Mouse (Mus musculus): ENCODE data around the gene Ggps1.

The Ggps1 gene

DNA sequence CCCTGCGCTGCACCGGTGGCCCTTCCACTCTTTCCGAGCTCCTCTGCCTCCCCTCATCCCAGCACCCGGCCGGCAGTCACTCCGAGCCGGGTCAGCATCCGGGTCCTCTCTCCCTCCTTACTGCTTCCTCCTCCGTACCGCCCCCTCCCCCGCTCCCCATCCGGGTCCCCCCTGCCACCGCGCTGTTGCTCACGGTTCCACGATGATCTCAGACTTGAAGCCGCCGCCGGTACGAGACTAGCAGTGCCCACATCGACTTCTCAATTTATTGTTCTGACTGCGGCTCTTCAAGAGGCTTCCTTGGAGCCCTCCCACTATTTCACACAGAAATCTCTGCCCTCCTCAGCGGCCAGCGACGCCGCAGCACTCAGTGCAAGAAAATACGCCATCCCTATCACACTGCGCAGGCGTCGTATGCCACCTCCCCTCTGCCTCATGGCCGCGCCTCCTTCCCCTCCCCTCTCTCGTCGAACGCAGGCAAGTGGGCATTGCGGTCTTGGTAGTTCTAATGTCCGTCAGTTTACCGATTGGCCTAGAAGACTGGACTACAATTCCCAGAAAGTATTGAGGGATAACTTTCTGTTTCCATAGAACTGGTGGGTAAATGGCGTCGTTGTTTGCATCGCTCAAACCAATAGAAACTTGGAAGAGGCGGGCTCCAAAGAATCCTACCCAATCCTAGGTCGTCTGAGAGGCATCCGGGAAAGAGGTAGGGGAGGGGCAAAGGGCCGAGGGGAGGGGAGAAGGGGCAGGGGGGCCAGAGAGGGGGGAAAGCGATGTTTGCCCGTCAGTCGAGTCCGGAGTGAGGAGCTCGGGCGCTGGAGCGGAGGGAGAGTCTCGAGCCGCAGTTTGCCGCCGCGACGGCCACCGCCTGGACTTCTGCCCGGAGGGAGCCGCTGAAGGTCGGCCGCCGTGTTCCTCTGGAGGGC lies at the start of gene Ggps1, which contains the start of gene Arid4b:
Gene Ggps1 (minus strand): TSS at position 476 of the 929 bp plus-strand sequence.
Gene Arid4b (plus strand): TSS at position 220 of the 929 bp plus-strand sequence.
- DNase-seq = peak; percentile 98

DNA sequence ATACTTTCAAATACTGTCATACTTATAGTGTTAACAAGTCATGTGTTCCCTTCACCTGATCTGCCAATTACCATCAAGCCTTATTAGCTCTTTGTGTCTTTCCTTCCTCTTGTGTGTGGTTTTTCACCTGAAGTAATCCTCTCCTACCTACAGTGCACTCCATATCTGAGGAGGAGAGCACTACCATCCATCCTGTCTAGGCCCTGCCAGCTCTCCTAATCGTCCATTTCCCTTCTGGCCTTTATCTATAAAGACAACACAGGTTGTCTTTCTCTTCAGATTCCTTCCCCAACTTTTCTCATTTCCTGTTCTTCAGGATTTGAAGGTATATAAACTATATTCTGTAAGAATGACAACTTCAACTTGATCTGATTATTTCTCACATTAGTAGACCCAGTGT lies 47.9 kb upstream of the Ggps1 start:
- no peak for DNase-seq

DNA sequence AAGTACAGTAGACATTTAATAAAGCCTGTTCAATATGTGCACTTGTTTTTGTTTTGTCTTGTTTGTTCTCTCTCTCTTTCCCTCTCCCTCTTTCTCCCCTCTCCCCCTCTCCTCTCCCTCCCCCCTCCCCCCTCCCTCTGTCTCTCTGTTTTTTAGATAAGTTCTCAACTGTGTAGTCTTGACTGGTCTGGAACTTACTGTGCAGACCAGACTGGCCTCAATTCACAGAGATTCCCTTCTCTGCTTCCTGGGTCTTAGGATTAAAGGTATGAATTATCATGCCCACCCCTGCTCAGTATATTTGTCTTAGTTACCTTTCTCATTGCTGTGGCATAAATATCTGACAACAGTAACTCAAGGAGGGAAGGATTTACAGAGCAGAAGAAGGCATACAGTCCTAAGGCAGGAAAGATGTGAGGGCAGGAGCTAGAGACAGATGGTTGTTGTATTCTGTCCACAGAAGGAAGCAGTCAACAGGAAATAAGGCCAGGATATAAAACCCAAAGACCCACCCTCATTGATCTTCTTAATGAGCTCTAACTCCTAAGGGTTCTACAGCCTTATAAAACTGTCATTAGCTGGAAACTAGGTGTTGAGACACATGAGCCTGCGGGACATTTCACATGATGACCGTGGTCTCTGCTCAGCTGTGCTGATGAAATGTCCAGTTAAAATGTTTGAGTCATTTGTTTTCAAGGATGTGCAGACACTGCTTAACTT lies 47.0 kb upstream of the Ggps1 start:
- peak; percentile 33 for DNase-seq

DNA sequence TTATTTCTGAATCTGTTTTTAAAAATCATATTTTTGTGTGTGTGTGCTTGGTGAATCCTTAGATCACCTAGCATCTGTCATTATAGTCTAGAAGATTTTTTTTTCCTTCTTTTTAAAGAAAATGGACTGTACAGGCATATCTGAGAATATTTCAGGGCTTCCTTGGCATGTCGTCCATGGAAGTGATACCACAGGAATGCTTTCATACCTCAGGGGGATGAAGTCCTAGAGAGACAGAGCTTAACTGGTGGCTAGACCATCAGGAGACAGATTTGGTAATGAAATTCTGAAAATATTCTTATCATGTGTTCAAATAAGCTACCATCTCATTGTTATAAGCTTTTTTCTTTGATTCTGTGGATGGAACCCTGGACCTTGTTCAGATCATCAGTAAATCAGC lies 39.7 kb upstream of the Ggps1 start:
- DNase-seq = no peak

DNA sequence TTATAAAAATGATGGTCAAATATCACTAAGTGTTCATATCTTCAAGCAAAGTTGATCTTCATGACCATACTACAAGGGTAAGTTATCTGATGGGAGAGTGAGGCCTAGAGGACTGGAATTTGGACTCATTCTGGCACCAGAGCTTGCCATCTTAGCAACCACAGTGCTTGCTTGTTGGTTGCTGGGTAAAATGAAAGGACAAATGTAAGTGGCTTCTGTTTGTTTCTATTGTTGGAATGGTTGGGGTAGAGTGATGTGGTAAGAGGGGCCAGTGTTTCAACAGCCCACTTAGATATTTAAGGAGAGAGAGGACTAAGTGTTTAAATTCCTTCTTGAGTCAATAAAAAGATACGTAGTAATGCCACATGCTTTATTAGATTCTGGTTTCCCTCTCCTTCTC lies 25.4 kb upstream of the Ggps1 start:
- DNase-seq = no peak

DNA sequence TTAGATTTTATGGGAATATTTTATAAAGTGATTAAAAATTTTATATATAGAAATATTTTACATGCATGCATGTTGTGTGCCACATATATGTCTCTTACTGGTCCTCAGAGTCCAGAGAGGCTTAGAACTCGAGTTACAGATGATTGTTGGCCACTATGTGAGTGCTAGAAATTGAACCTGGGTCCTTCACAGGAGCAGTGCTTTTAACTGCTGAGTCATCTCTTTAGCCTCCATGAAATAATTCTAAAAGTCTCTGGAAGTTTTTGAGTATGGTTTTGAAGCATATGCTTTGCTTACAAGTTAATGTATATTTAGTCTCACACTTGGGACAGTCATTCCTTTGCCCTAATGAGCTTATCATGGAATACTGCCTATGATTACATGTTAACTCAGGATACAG lies 12.0 kb upstream of the Ggps1 start:
- DNase-seq = no peak

DNA sequence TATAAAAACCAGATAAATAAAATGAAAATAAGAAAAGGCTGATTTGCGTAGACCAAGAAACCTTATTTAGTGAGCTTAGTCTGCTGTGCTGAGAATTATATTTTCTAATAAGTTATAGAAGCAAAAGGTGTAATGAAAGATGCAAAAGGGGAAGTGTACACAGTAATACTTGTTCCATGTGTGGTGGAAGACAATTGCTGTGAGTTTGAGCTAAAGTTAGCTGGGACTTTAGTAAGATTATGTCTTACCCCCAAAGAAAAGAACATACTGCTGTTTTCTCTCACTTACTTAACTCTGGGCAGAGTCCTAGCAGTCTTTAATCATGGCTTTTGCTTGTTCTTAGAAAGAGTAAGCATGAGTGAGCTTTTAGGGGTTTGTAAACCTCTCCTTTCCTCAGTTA lies 11.1 kb upstream of the Ggps1 start:
- DNase-seq = no peak

DNA sequence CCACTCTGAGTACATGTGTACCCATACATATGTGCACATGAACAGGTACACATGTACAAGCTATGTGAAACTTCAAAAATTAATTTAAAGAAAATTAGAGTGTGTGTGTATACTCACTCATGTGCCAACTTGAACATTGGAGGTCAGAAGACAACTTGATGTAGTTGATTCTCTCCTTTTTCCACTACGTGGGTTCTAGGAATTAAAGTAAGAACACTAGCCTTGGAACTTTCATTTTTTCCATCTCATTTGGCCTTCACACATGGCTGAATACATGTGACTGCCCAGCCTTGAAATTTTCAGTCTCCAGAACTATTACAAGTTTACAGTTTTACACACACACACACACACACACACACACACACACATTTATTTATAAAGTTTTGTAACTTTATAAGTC lies 6.0 kb upstream of the Ggps1 start:
- DNase-seq = no peak

DNA sequence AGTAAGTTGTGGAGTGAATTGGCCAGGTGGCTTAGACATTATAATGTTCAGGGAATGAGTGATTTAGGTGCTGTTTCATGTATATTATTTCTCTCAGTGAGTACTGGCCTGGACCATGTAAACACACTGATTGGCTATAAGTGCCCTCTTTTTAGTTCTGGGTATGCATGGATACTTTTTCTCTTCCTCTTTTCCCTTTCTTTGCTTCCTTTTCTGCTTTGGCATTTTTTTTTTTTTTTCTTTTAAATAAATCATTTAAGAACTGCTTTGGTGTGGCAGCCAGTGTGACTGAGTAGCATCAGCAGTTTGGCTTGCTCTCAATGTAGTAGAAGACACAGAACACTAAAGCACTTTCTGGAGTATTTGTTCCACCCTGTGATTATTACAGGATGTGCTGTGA lies 4.7 kb upstream of the Ggps1 start:
- no peak for DNase-seq

DNA sequence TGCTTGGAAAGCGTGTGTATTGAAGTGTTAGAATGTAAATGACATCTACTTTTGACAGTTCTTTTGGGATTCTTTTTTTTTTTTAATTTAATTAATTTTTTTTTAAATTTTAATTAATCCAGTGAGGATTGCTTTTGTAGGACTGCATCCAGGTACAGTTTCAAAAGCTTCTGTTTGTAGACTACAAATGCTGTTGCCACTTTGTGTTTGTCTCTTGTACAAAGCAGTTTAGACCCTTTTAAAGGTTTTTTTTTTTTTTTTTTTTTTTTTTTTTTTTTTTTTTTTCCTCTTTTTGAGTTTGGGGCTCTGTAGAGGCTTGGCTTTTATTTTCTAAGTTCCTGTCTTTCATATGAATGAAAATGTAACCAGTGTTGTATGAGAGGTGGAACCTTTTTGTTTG lies 2.4 kb upstream of the Ggps1 start:
- DNase-seq = no peak

DNA sequence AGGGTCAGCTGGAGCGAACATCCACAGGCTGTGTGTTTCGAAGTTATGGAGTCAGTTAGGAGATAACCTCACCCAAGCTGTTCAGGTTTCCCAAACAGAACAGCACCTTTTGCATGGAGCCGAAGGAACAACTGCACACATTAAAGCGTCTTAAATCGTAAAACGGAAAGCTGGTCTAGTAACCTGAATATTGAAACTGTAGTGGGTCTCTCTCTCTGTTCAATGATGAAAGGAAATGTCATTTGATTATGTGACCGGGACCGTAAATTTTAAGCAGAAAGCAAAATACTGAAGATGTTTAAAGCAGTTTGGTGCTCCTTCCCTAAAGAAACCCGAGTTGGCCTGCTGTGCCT lies 1.7 kb upstream of the Ggps1 start:
- no peak for DNase-seq

DNA sequence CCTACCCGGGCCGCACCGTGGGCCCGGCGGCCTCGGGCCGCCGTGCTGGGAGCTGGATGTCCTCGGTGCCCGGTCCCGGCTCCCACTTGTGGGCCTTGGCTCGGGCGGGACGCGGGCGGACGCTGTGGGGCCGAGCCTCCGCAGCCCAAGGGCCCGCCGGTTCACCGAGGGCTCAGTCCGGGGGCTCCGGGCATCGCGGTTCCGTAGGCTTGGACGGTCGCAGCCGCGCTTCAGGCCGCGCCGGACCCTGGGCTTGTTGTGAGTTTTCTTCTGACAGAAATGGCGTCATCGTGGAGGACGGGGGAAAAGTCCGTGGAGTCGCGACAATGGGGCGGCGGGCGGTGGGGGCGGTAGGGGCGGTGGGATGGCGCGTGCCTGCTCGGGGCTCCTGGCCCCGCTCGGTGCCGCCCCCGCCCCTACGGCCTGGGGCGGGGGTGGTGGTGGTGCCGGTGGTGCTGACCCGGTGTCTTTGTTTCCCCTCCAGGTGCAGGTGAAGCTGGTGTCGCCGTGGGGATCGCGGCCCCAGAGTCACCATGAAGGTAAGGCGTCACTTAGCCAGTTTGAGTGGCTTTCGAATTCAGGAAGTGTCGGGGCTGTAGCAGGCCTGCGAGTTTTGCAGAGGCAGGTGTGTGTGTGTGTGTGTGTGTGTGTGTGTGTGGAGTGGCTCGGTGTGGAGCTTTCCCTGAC lies 1.2 kb upstream of the Ggps1 start:
- DNase-seq = peak; percentile 62

DNA sequence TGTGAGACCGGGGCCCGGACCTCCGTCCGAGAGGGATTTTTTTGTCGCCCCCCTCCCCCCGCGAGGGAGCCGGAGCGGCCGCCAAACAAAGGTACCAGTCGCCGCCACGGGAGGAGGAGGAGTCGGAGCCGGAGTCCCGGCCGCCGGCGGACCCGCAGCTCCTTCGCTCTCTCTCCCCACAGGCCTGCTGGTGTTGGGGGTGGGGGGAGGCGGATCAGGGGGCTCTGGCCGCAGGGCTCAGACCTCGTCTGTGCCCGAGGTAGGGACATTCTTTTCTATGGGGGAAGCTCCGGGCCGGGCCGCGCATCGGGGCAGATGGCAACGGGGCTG lies 619 bp upstream of the Ggps1 start:
- no peak for DNase-seq

DNA sequence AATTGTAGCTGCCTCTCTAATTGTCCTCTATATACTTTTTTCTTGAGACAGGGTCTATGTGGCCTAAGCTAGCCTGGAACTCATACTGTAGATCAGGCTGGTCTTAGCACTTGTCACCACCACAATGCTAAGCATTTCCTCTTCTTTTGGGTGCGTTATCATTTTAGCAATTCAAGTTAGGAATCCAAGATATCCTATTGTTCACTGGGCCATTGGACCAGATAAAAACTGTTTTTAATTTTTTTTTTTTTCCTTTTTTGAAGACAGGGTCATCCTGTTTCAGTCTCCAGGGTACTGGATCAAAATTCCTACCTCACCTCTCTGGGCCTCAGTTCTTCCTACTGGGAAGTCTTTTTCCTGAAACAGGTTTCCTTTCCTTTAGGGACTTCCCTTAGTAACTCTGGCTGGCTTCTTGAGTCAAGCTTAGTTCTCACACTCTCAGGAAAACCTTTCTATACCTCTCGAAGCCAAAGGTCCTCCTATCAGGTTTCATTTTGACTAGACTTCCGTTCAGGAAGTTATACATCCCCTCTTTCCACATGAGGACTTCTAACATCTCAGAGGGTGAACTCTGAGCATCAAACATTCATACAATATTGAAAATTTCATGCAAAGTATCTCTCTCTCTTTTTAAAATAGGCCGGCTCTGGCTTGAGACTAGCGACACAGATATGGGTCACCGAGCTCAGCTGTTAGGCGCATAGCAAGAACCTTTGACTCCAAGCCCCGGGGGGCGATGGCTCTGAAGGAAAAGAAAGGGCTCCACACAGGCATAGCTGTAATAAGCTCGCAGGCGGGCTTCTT lies 877 bp downstream of the Ggps1 start:
- DNase-seq = no peak

DNA sequence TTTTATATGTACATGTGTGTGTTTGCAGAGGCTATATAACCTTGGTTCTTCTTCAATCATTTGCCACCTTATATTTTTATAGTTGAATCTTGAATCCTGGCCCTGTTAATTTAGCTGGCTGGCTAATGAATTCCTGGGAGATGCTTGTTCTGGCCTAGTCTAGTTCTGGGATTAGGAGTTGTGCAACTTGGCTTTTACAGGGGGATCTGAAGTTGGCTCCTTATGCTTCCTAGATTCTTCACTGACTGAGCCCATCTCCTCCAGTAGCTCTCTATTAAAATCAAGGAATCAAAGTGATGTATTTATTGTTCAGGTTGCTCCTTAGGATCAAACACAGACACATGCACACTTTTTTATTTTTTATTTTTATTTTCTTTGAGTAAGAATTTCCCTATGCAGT lies 3.7 kb downstream of the Ggps1 start:
- DNase-seq = no peak

DNA sequence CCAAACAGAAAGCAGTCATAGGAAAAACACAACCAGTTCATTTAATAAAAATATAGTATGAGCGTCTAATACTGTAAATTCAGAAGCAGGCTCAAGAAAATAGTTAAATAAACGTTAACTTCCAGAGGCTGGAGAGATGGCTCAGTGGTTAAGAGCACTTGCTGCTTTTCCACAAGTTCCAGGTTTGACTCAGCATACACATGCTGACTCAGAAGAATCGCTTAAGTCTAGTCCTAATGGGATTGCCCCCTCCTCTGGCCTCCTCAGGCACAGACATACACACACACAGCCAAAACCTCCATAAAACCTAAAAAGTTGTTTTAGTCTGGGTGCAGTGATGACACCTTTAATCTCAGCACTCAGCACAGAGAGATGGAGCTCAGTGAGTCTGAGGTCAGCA lies 6.5 kb downstream of the Ggps1 start:
- no peak for DNase-seq

DNA sequence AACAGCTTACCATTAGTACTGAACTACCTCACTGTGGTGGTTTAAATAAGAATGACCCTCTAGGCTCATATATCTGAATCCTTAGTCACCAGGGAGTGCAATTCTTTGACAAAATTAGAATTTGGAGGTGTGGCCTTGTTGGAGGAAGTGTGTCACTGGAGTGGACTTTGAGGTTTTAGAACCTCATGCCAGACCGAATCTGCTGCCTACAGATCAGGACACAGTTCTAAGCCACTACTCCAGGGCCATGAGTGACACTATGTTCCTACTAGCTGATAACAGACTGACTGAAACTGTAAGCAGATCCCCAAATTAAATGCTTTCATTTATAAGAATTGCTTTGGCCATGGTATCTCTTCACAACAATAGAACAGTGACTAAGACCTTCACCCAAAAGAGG lies 13.4 kb downstream of the Ggps1 start:
- no peak for DNase-seq

DNA sequence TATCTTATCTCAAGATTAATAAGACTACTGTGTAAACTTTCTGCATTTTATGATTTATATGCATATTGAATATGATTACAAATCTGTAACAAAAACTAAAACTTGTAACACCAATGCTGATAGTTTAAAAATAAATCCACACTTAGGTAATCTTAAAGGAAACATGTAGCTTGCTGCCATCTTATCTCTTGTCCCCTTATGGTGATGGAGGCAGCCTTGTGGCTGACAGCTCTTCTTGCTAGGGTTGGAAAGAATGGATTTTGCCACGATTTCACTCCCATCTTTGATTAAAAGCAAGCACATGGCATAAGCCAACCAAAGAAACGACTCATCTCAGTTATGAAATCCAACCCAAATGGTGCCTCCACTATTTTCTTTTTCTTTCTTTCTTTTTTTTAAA lies 18.8 kb downstream of the Ggps1 start:
- no peak for DNase-seq

DNA sequence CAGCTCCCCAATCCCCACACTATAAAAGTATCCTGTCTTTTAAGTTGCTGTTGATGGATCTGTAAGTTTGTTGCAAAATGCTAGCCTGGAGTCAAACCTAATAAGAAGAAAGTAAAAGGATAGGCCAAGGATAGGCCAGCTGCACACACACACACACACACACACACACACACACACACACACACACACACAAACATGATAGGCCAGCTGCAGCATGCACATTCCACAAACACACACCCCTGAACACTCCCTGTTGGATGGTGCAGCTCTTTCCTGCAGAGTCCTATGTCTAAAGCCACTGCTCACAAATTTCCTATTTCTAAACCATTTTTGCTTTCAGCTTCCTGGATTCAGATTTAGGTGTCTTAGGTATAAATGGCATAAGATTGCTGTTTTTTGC lies 19.4 kb downstream of the Ggps1 start:
- no peak for DNase-seq

DNA sequence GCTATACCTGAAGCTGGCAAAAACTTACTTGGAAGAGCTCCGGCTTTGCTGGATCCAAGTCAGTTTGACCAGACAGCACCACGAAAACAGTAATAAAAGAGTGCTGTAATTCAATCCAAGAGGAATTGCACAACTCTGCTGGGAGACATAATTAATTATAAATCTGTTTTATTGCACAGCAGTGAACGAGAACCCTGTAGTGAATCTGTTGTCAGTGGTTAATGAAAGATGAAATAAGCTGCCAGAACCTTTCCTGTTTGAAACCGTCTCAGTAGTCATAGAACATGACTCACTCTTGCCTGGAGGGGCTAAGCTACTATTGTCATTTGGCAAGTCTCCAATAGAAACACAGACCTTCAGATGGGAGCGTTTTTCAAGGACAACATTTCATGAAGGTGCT lies 23.1 kb downstream of the Ggps1 start:
- DNase-seq = peak; percentile 27

DNA sequence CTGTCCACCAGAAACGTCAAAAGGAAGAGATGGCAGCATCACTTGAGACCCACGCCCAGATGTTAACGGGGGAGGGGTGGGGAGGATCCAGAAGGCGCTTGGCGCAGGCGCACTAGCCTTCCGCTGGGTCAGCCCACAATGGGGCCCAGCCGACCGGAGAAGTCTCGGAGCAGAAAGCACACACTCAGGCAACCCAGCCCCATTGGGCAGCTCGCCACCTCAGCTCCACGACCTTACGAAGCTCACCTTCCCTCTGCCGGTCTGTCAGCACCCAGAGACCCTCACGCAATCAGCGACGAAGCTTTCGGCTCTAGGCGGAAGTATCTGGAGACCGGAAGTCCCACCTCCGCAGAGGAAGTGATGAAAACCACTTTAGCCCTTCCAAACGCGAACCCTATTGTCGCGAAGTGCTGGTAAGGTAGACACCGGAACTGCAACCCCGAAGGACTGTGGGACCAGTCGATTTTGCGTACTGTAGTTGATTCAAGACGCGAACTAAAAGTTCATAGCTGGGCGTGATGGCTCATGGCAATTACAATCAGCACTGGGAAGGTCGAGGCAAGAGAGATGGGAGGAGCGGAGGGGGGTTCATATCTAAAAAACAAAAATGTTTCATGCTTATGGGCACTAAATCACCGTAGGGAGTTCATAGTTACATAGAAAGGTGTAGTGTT lies 23.9 kb downstream of the Ggps1 start, which contains the start of gene Tbce:
Gene Tbce (minus strand): TSS at position 347 of the 674 bp plus-strand sequence.
- peak; percentile 93 for DNase-seq

DNA sequence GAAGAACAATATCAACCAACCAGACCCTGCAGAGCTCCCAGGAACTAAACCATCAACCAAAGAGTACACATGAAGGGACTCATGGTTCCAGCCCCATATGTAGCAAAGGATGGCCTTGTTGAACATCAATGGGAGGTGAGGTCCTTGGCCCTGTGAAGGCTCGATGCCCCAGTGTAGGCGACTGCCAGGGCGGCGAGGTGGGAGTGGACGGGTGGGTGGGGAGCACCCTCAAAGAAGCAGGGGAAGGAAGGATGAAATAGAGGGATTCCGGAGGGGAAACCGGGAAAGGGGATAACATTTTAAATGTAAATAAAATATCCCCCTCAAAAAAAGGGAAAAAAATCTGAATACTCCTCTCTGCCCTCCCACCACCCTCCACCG lies 24.4 kb downstream of the Ggps1 start:
- DNase-seq = no peak

Data from kidney, postnatal 14 days (tissue).